Mouse (Mus musculus) cerebellum, adult 9-11 months (tissue): ENCODE data around the gene Shd.
"Not testable (repeated sequence)": the region's sequence is repeated elsewhere in the genome, so short reads cannot be mapped to it uniquely, and the experiment has no call there.

Source experiments
- DNase-seq: peaks from one replicate; pipeline ENCODE4 v3.0.0; 2022

Gene Shd

GRCm38 (mm10) chr17:55969966-55970891 lies at the start of gene Shd:
Shd (plus strand) TSS chr17:55970467.
- peak; percentile 74 for DNase-seq

GRCm38 (mm10) chr17:55931553-55932502 lies 38.4 kb upstream of the Shd start:
- peak; percentile 84 for DNase-seq

DNA sequence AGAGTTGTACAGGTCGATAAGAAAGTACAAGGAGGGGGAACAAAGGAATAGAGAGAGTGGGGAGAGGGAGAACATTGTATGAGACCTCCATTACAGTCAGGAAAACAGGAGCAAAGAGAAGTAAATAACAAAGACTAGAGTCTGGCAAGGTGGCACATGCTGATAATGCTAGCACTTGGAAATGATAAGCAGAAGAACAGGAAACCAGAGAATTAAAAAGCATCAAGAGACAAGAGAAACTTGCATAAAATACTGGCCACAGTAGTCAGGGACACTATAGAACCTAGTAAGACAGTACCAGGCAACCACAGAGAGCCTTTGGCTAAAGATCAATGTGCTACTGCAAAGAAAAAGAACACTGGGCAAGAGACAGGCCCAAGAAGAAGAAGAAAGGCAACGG lies 37.6 kb upstream of the Shd start:
- DNase-seq: no peak

GRCm38 (mm10) chr17:55933191-55933590 lies 37.1 kb upstream of the Shd start:
- DNase-seq: peak; percentile 36

DNA sequence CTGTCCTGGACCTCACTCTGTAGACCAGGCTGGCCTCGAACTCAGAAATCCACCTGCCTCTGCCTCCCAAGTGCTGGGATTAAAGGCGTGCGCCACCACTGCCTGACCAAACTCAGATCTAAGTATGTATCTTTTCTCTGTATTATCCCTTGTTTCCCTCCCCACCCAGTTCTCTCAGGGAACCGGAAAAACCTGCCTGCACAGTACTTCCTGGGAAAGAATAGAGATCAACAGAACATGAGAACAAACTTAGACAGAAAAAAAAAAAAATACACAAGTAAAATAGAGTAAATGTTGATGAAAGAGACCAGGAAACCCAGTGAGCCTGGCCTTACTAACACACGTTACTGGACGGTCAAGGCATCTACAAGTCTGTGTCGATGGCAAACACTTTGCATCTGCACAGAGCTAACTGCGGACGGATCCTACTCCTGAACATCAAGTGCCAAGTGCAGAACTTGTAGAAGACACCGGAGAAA lies 25.8 kb upstream of the Shd start:
- not testable (repeated sequence) for DNase-seq

DNA sequence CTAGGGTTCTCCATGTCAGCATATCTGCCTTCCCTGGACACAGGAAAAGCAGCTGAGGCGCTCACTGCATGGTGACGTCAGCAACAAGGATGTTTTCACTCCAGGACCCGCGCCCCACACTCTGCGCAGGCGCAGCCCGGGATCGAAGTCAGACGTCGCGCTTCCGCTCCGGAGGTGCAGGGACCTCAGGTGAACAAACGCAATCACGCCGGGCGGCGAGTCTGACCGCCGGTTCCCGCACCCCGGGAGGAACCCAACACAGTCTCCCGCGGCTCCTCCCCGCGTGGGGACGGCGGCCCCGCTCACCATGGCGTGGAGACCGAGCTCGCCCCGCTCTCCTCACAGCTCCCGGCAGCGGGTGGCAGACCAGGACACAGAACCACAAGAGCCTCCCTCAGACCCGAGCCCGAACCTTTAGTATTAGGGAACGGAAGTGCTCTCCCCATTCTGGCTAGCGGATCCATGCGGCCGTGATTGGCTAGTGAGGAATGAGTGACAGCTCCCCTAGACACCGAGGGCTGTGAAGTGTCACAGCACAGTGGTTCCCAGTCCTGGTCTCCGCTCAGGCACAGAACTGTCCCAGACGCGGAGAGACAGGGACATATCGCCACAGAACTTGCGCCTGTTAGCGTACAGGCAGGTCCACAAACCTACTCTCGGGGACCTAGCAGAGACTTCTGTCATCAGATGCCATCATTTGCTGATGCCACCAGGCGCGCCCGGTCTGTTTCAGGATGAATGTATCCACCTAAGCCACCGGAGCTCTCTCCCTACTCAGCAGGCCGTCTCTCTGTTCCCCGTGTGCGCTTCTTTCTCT lies 25.2 kb upstream of the Shd start:
- peak; percentile 97 for DNase-seq

- peak; percentile 56 for DNase-seq
Observed at GRCm38 (mm10) chr17:55945696-55946095, 24.6 kb upstream of the Shd start.

DNA sequence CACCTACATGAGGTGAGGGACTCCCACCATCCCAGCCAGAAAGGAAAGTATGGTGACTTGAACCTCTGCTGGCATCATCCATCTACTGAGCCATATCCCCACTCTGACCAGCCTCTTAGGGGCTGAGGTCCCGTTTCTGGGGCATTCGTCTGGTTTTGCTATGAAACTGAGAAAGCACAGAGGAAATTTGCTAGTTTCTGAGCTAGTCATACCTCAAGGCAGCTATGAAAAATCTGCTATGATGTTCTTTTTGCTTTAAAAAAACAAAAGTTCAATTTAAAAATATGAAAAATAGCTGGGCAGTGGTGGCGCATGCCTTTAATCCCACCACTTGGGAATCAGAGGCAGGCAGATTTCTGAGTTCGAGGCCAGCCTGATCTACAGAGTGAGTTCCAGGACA lies 21.6 kb upstream of the Shd start:
- DNase-seq: no peak

GRCm38 (mm10) chr17:55949400-55949799 lies 20.9 kb upstream of the Shd start, which contains the start of gene Zfp119b:
Zfp119b (minus strand) TSS chr17:55949500.
- no peak for DNase-seq

DNA sequence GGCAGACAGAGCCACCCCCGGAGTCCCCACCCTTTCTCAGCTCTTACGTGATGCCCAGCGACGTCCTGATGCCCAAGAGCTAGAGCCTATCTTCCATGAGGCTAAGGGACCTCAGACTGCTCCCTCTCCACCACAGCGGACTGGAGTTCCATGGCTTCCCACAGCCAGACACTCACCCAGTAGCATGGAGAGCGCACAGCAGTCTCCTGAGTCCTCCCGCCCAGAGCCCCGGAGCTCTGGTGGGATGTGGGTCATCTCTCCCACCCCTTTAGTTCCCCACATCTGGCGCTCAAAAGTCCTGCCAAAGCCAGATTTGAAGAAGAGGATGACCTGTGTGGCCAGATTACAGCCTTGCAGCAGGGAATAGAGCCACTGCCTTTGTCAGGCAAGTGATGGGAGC lies 19.7 kb upstream of the Shd start:
- DNase-seq: peak; percentile 14

DNA sequence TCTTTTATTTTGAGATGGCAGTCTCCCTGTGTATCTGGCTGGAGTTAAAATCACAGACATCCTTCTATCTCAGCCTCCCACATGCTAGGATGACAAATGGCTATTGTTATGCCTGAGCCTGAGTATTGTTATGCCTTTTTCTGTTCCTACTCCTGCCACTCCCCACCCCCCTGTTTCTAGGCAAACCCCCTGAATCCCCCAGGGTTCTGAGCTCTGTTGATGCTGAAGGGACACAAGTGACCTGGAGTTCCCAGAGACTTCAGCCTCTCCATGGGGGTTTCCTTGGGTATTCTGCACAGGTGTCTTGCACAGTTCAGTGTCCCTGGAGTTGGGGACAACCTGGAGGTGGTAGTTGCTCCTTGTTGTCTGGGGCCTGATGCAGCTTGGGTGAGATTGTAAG lies 18.2 kb upstream of the Shd start:
- DNase-seq: peak; percentile 13

- peak; percentile 17 for DNase-seq
Observed at GRCm38 (mm10) chr17:55952447-55953027, 17.7 kb upstream of the Shd start, which contains the start of gene Ebi3. Ebi3 (plus strand) TSS chr17:55952640.

DNA sequence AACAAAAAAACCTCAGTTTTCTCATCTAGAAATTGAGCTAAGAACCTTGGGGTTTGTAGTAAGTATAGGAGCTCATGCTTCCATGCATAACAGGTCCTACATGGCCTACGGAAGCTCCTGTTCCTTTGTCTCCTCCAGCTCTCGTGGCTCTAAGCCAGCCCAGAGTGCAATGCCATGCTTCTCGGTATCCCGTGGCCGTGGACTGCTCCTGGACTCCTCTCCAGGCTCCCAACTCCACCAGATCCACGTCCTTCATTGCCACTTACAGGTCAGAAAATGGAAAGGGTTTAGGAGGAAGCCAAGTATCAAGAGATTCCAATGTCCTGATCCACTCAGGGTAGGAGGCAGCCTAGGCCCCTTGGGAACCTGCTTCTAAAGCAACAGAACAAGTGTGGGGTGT lies 16.5 kb upstream of the Shd start:
- no peak for DNase-seq

GRCm38 (mm10) chr17:55954229-55954628 lies 16.0 kb upstream of the Shd start:
- peak; percentile 36 for DNase-seq

DNA sequence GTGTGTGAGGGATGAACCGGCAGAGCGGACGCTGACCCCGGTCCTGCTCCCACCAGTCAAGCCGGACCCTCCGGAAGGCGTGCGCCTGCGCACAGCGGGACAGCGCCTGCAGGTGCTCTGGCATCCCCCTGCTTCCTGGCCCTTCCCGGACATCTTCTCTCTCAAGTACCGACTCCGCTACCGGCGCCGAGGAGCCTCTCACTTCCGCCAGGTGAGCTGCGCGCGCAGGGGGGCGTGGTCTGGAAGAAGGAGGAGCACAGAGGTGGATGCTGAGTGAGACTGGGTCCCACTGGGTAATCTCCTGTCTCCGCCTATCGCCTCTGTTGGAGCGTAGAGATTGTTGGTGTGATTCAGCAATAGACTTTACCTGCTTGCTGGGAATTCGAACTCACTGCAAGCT lies 14.1 kb upstream of the Shd start:
- peak; percentile 92 for DNase-seq

GRCm38 (mm10) chr17:55956591-55956990 lies 13.7 kb upstream of the Shd start:
- no peak for DNase-seq

GRCm38 (mm10) chr17:55957168-55957567 lies 13.1 kb upstream of the Shd start:
- DNase-seq: peak; percentile 81

GRCm38 (mm10) chr17:55957726-55958583 lies 12.3 kb upstream of the Shd start:
- peak; percentile 65 for DNase-seq

DNA sequence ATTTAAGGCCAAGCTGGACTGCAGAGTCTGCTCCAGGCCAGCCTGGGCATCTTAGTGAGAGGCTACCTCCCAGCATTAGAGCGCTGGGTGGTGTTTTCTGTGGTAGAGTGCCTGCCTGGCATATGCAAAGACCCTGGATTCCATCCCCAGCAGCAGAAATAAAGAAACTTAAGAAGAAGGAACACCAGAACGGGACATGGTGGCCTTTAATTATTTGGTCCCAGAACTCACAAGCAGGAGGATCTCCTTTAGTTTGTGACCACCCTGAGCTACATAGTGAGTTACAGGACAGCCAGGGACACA lies 11.7 kb upstream of the Shd start:
- DNase-seq: peak; percentile 57

DNA sequence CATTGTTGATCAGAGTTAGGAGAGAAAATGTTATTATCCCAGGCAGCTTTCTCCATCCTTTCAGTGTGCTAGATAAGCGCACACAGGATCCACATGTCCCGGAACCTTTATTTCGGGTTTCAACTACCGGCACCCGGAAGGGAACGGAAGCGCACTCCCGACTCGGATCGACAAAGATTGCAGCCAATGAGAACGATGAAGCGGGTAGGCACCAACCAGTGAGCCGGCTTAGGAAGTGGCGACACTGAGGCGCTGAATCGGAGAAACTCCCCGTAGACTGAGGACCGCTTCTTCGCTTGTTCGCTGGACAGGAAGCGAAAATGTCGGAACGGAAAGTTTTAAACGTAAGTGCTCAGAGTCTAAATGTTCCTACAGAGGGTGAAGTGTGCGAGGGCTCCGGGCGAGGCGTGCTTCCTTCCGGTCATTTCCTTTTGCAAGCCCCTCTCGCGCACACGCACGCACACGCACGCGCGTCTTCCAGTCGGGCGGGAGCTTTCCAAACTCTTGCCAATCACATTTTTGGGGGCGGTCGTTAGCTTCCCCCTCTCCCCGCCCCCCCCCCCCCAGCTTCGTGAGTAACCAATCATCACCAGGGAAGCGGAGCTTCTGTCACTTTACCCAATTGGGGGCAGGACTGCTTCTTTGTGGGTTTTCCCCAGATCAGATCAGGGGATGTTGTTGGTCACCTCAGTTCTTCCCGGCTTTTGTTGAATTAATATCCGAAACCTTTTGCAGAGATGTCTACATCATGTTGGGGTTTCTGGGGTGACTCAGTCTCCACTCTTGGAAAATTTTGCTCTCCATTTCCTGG lies 11.1 kb upstream of the Shd start, which contains the start of gene Yju2:
Gene Yju2 (plus strand): TSS at position 182 of the 811 bp plus-strand sequence.
- peak; percentile 95 for DNase-seq
